Mouse (Mus musculus) kidney, adult 8-10 months (tissue): ENCODE measurements around the gene Arfip1.
A peak's percentile ranks its signal among the peaks of the same experiment; 100 is the strongest.
"Not testable (repeated sequence)": the region's sequence is repeated elsewhere in the genome, so short reads cannot be mapped to it uniquely, and the experiment has no call there.

Source experiments
- DNase-seq, 2 experiments: peaks; one replicate each; pipeline ENCODE4 v3.0.0; 2022

Arfip1 gene

DNA sequence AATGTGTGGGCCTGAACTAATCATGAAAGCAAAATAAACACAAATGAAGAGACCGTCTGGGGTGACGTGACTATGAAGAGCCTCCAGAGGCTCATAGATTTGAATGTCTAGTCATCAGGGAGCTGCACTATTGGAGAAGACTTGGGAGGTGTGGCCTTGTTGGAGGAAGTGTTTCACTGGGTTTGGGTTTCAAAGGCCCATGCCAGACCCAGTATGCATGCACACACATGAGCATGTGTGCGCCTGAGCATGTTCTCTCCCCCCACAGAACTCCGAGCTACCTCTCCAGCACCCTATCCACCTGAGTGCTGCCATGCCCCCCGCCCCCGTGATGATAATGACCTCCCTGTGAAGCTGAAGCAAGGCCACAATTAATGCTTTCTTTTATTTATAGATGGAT lies 12.8 kb downstream of the Arfip1 start:
- no peak for DNase-seq

DNA sequence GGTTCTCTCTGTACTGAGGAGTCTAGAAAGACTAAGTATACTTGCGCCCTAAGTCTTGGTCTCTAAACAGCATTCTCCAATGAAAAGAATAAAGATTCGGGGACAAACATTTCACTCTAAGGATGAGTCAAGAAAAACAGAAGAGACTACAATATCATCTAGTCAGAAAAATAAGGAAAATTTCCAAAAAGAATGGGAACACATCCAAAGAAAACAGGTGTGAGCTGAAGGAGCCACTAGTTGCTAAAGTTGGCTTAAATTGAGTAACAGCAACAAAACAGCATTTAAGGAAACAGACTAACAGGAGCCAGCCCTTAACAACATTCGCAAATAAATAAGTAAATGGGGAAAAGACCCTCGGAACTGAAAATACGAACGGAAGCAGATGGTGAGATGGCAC lies 13.9 kb downstream of the Arfip1 start:
- DNase-seq: no peak

DNA sequence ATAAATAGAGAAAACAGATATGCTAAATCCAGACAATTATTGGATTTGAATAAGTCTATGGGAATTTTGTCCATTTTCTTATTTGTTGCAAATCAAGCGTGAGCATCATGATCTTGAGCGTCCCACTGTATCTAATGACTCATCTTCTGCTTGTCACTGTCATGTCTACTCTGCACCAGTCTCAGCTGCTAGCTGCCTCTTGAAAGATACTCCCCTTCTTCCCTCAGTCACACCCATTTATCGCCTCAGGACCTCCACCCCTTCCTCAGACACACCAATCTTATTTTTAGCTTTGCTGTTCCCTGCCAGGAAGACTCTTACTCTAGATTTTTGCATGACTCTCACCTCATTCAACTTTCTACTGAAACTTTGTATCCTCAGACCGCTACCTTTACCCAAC lies 19.0 kb downstream of the Arfip1 start:
- no peak for DNase-seq

DNA sequence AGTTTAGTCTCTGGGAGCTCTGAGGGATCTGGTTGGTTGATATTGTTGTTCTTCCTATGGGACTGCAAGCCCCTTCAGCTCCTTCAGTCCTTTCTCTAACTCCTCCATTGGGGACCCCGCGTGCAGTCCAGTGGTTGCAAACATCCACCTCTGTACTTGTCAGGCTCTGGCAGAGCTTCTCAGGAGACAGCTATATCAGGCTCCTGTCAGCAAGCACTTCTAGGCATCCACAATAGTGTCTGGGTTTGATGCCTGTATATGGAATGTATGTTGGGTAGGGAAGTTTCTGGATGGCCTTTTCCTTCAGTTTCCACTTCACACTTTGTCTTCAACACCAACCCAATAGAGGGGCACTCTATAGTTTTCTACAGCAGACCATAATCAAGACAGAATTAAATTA lies 19.5 kb downstream of the Arfip1 start:
- DNase-seq: not testable (repeated sequence)

DNA sequence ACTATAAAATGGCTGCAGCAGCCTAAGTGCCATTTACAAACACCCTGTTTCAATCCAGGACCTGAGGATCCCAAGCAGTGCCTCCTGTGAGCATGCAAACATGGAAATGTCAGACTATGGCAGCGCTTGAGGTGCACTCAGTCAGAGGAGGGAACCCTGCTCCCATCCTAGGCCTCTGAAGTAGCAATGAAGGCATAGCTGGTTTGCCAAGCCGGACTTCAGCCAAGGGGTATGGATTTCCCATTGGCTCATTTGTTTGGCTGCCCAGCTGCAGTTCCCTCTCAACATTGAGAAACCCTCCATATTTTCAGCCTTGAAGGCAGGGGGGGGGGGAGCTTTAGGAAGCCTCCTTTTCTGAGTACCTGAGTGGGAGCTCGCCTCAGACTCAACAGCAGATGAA lies 24.1 kb downstream of the Arfip1 start:
- no peak for DNase-seq

DNA sequence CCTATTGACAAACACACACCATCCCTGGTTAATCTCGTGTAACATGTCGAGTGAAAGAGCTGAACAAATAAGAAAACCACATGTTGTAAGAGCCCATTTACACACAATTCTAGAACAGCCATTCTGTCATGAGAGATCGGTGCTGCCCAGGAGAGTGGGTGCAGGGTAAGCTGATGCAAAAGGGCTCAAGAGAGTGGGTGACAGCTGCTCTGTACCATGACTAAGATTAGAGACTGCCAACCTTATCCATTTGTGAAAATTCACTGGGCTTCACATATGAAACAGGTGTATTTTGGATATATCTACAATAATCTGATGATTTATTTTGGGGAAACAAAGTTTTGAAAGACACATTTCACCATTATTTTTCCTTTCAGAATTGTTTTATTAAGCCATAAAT lies 26.6 kb downstream of the Arfip1 start:
- no peak for DNase-seq

DNA sequence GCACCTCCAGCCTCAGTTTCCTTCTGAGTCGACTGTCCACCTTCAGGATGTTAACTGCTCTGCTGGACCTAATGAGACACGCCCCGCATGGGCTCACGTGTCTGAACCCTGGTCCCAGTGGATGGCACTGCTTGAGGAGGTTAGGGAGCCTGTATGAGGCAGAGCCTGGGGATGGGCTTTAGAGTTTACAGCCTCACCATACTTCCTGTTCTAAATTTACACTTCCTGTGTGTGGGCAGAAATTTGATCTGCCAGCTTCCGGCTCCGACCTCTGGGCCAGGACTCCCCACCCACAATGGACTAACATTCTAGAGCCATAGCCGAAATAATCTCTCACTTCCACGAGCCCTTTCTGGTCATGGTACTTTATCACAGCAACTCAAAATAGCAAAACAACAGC lies 35.2 kb downstream of the Arfip1 start:
- no peak for DNase-seq

DNA sequence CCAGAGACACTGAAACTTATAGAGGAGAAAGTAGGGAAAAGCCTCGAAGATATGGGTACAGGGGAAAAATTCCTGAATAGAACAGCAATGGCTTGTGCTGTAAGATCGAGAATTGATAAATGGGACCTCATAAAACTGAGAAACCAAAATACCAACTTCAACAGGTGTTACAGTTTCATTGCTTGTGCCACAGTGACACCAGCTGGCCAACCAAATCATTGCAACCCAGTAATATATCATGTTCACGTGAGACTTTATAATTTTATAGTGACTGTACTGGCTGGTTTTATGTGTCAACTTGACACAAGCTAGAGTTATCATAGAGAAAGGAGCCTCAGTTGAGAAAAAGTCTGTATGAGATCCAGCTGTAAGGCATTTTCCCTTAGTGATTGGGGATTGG lies 40.0 kb downstream of the Arfip1 start:
- peak in 1 of 2 experiments; percentile 71 for DNase-seq

DNA sequence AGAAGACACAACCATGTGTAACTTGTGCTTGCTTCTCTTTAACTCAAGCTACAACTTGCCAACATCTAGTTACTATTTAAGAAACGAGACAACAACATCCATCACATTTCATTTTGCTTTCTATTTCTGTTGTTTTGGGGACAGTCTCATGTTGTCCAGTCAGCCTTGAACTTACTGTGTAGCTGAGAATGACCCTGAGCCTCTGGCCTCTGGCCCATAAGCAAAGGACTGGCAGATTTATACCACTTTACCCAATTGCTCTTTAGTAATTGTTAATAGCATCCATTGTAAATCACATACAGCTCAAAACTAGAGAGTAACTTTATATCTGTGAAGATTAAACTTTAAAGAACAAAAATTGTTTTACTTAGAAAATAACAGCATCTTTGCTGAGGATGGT lies 40.5 kb downstream of the Arfip1 start:
- DNase-seq: no peak

DNA sequence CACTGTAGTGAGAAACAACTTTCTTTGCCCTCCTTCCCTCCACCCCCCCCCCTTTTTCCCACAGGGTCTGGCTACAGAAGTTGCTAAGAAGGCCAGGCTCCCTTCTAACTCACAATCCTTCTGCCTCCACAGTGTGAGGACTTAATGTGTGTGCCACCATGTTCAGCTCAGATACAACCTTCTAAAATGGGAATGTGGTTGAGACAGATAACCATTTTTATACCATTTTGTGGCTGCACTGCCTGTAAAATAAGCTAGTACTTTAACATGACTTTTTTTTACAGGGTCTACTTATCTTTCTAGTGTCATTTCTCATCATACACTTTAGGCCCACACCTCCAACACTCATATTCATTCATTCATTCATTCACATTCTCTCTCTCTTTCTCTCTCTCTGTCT lies 41.8 kb downstream of the Arfip1 start:
- no peak for DNase-seq

DNA sequence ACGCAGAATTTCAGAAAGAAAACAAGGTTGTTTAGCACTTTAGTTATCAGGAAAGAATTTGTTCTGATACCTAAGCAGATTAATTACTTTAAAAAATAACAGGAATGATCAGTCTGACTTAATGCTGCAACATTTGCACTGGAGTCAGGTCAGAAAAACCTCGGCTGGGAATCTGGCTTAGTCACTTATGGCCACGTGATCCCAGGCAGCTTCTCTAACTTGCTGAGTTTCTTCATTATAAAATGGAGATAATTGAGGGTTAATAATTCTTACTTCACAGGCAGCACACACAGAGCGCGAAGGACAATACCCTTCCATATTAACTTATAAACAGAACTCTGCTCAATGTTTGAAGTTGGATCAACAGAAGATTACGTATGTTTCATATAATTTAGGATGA lies 45.4 kb downstream of the Arfip1 start:
- peak; percentile 15 to 52 for DNase-seq

DNA sequence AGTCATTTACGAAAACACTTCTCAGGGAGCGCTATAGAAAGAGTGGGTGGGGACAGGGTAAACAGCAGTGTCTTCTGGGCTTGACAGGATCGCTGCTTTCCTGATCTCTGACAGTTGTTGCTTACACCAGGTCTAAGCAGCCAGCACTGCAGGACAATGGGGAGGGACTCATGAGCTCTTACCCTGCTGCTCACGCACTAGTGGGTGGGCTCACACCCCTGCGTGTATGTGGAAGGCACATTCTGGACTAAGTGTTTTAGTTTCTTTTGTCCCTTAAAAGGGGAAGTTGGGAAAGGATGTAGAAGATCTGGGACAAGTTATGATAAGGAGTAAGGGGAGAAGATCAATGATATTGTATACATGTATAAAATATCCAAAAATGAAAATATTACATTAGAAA lies 49.2 kb downstream of the Arfip1 start:
- no peak for DNase-seq

DNA sequence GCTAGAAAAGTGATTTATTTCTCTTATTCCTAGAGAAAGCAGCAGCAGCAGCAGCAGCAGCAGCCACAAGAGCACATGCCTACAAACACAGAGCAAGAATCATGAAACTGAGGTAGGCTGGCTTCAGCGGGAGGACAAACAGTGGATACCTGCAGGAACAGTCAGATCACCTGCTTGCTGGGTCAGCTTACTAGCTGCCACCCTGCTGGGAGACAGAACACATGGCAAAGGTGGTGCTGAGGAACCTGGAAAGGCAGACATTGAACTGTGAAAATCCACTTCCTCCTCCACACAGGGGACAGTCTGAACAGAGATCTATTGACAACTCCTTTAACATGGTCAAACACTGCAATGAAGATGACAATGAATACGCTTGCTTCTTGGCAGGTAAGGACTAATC lies 53.4 kb downstream of the Arfip1 start:
- DNase-seq: no peak

DNA sequence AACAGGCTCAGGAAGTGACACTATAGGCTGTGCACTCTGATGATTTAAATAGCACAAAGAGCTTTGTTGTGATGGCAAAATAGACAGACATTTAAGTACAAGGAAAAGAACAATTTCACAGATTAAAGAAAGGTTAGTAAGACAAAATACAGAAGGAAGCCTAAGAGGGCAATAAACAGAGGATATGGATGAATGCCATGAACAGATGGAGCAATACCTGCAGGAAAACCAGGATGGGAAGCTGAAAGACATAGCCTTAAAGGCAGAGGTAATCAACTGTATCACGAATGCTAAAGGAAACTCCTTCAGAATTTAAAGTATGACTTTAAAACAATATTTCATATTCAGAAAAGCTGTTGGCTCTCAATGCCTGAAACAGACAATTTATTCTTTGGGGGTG lies 57.5 kb downstream of the Arfip1 start:
- no peak for DNase-seq

DNA sequence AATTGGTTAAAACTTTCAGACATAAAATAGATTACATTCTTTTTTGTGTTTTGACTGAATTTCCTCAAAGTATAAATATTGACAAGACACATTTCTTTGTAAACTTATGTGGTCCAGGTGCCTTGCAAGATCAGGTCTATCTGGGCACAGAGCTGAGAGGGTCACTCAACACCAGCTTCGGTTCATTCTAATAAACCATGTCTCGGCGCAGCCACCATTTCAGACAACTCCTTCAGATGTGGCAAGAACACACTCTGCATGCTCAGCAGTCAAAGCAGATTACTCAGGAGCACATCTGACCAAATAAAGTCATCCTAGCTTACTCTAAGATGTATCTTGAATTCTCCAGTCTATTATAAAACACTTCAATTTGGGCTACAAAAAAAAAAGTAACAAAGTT lies 66.3 kb downstream of the Arfip1 start:
- no peak for DNase-seq

DNA sequence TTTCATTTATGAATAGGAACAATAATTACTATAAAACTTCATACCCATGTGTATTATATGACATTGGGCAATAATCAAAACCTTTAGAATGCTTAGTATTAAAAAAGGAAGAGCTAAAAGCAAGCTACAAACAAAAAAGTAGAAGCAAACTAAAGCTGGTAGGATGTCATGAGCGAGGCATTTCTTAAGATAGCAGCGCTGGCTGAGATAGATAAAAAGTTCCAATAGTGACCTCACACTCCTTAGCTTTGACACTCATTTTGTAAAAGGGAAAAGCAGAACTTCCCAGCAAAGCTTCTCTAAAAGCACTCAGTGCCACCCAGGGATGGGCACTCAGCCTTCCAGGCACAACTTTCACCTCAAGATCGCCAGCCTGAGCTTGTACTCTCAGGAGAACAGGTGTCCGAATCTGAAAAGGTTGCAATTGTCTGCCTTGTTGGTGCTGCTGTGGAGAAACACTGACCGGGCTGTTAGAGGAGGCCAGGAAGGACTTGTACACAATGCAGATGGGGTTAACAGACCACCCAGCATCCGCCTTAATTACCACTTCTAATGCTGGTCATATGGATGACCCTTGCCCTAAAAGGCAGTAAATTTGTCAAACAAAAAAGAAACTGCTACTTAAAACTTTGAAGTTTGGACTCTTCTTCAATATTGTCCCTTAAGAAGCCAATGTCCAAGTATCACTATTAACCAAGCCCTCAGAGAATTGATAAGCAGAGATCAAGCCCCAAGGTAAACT lies 69.5 kb downstream of the Arfip1 start:
- DNase-seq: no peak

DNA sequence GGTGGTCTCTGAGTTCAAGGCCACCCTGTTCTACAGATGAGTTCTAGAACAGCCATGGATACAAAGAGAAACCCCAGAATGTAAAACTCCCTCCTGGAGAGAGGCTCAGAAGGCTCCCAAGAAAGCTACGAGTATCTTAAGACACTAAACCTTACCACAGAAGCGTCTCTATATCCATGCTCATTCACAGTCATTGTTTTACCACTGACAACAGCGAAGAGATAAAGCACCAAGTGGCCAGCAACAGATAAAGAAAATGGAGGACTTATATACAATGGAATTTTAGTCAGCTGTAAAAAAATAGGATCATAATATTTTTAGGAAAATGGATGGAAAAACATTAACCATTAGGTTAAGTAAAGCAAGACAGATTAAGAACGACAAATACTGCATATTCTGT lies 77.2 kb downstream of the Arfip1 start:
- no peak for DNase-seq

DNA sequence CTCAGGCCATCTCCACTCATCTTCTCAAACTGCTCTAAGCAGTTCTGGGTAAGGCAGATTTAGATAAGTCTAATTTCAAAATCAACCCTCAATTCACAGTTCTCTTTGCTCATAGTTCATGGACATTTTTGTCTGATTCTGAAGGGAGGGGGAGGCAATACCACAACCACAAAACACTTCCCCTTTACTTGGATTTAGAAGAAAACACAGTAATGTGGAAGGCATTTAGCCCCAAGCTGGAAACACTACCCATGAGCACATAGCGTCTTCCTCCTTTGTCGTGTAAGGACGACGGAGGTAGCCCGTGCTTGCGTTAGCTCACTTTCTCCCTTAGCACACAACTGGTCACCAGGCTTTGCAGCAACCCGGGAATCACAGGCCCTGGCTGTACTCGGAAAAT lies 78.1 kb downstream of the Arfip1 start:
- no peak for DNase-seq

DNA sequence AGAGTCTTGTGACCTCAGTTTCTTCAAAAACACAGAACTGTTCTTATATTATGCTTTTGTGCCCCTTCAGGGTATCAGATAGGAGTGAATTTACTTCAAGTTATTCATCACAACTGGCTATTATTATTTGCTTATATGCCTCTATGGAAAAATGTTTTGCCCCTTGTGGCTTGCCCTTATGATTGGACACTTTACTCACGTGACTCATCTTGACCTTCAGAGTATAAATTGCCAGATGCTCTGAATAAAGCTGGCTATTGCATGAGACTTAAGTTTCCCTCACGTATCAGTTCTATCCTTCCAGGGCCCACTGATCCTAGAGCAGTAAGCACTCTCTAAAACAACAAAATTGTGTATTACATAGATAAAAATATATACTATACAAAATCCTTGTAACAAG lies 80.3 kb downstream of the Arfip1 start:
- DNase-seq: no peak

DNA sequence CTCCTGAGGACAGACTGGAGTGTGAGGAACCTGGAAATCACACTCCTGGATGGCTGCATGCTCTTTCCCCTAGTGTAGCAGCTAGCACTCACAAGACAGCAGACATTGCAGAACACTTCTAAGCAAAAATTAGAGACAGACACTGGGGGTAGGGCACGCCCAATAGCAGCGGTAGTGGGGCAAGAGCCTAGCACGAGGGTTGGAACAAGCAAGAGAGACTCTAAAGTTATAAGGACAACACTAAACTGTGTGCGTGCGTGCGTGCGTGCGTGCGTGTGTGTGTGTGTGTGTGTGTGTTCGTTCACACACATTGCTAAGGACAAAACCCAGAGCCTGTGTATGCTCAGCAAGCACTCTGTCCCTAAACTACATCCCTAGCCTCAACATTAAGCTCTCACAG lies 81.9 kb downstream of the Arfip1 start:
- no peak for DNase-seq

DNA sequence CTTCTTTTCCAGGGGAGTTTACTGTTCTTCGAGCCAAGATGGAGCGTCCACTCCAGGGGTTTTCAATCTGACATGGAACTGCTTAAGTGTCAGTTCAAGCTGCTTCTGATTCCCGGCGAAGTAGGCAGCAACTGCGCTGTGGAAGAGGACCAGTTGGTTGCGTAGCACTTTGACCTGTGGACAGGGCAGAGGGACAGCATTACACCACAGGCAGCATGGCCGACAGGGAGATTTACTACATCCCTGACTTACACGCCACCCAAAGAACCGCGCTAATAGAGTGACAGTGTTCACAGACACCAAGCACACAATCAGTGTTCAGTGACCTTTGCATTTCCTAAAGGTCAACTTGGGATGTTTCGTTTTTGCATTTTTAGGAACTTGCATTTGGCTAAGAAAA lies 84.7 kb downstream of the Arfip1 start:
- peak in 1 of 2 experiments; percentile 5 for DNase-seq

DNA sequence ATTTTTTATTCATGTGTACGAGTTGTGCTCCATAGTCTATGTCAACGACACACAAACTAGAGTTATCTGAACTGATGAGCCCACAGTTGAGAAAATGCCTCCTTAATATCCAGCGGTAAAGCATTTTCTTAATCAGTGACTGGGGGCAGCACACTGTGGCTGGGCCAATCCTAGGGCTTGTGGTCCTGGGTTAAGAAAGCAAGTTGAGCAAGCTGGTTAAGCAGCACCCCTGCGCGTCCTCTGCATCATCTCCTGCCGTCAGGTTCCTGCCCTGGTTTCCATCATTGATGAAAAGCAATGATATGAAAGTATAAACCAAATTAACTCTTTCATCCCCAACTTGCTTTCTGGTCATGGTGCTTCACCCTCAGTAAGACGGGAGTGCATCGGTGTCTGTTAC lies 89.8 kb downstream of the Arfip1 start:
- DNase-seq: no peak

DNA sequence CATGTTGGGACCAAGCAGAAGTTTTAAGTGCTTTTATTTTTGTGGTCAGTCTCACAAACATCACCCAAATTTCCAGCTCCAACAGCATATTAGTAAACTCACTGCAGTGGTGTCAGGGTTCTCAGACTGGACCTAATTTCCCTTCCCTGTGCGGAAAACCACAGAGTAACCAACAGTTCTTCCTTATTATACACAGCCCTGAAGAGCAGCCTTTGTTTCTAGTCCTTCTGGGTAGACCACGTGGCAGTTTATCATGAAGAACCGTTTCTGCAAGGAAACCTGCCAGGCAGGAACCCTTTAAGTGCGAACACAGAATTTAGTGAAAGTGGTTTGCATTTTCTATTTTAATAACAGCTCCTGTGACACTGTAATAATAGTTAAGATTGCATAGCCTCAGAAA lies 90.3 kb downstream of the Arfip1 start:
- no peak for DNase-seq

DNA sequence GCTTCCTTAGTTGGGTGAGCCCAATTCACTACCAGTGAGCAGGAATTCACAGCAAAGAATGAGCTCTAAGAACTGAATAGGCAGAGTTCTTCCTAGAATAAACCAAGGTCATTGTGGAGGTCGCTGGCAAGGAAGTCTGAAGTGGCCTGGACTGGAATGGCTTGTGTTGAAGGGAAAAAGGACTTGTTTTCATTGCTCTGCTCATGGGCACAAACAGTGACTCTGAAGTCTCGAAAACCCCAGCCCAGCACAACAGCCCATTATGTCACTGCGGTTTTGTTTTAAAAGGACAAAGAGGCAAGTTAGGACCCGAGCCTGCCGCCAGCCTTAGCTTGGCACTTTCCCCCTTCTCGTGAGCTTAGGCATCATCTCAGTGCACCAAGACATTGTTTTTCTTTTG lies 93.7 kb downstream of the Arfip1 start:
- DNase-seq: peak; percentile 13 to 14

DNA sequence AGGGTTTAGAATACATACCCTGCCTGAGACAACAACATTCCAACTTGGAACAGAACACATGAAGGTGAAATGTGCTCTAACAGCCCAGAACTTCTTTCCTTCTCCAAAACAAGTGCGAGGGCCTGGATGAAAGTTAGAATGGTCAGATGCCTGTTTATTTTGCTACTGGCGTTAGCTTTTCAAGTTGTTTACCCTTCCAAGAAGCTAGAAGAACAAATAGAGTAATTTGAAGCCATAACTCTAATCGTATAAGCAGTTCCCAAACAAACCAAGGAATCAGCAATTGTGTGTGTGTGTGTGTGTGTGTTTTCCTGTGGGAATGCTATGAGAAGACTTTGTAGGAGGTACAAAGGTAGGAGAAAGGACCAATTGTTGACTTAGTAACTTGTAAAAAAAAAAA lies 97.5 kb downstream of the Arfip1 start:
- DNase-seq: no peak

DNA sequence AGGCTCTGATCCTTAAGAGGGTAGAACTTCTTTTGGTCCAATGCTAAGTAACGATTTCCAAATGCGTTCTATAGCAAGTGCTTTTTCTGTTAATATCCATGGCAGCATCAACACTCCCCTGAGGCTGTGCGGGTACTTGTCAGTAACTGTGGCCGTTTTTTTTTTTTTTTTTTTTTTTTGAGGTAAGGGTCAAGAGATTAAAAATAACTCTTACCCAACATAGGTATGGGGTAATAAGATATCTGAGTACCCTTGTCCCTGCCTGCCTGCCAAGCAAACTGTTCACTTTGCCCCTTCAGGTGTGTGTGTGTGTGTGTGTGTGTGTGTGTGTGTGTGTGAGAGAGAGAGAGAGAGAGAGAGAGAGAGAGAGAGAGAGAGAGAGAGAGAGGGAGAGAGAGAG lies 98.1 kb downstream of the Arfip1 start:
- no peak for DNase-seq
